Mouse (Mus musculus): ENCODE measurements around the gene Elmo3. TPM values are rescaled to one million over a fixed set of nuclear protein-coding genes. Genes with fewer than 3 reads are reported as not detected.

The Elmo3 gene
- polyA plus RNA-seq, 1 experiment from 2014 or later = 8.9 TPM

GRCm38 (mm10) chr8:105292471-105292870 is 12.9 kb upstream of the Elmo3 start:
- H3K4me2 ChIP-seq = no peak overlapping the region
- ATAC-seq (ENCODE audit: insufficient number of reproducible peaks, low FRiP score, low TSS enrichment, low read depth) = no peak
- WGBS = 85% methylated on average over 7 of the region's 7 CpGs

DNA sequence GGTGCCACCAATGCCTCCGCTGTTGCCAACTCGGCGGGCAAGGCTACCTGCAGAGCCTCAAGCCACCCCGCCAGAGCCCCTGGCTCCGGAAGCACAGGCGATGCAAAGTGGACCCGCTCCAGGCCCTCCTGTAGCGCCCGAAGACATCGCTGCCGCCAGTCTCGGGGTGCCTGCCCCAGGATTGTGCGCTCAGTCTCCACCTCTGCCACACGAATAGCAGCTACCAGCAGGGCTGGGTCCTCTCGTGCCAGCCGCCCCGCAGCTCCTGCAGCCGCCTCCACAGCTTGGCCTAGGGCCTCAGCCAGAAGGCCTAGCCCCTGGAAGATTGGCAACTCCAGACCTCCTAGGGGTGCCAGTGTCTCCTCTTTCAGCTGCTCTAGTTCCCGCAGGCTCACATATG is 12.0 kb upstream of the Elmo3 start:
- Histone ChIP-seq H3K4me1 (peaks cover 36% of the 10 kb centered on the region), H3K4me3 (no peak overlapping the region), H3K9me3 (no peaks in the 10 kb centered on the region), H3K36me3 (no peaks in the 10 kb centered on the region), H3K4me2 (no peak overlapping the region), H3K27ac (no peak overlapping the region), H3K9ac (no peak overlapping the region), H3K27me3 (peaks cover 20% of the 10 kb centered on the region)
- ATAC-seq (ENCODE audit: insufficient number of reproducible peaks, low FRiP score, low TSS enrichment, low read depth) = no peak
- 68% methylated on average over 19 of the region's 19 CpGs for WGBS

More at GRCm38 (mm10) chr8:105292471-105292870, 12.9 kb upstream of the Elmo3 start:
- Histone ChIP-seq H3K4me1 (peaks cover 39% of the 10 kb centered on the region), H3K27ac (no peak overlapping the region), H3K9ac (no peak overlapping the region), H3K27me3 (peaks cover 20% of the 10 kb centered on the region), H3K36me3 (no peaks in the 10 kb centered on the region), H3K4me3 (no peak overlapping the region), H3K9me3 (no peaks in the 10 kb centered on the region)

DNA sequence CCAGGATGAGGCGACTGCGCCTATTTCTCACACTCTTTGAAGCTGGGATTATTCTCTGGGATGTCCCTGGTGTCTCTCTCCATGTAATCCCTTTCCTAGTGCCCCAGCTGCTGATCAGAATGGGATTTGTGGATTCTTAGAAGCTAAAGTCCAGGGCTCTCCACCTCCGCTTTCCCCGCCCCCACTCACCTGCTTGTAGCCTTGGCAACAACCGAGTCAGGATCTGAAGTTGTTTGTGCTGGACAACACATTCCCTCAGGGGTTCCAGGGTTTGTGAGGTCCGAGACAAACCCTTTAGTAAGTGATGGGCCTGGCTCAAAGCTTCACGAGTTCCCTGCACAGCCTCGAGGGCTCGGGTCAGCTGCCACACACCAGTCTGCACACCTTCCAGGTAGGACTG is 10.6 kb upstream of the Elmo3 start:
- Histone ChIP-seq H3K9me3 (no peaks in the 10 kb centered on the region), H3K4me2 (no peak overlapping the region), H3K27me3 (peaks cover 19% of the 10 kb centered on the region), H3K4me3 (no peak overlapping the region), H3K4me1 (peaks cover 30% of the 10 kb centered on the region), H3K27ac (no peak overlapping the region), H3K36me3 (peaks cover 3% of the 10 kb centered on the region), H3K9ac (no peak overlapping the region)
- 72% methylated on average over 9 of the region's 9 CpGs for WGBS
- no peak for ATAC-seq (ENCODE audit: insufficient number of reproducible peaks, low FRiP score, low TSS enrichment, low read depth)

DNA sequence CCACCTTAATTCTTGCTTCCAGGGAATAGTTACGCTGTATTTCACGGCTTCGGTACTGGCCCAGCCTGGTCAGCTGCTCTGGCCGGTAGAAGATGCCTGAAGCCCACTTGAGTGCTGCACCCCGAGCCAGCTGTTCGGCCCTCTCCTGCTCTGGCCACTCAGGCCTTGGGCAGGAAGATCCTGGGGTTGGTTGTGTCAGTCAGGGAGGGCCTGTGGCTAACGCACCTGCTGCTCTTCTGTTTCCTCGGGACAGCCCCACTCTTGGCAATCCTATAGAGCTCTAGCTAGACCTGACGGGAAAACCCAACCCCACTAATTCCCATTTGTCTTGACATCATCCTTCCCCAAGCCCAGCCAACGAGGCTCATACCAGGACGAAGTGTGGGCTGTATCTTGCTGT is 10.1 kb upstream of the Elmo3 start:
- WGBS = 65% methylated on average over 11 of the region's 11 CpGs
- H3K27ac ChIP-seq = no peak overlapping the region
- no peak for ATAC-seq (ENCODE audit: insufficient number of reproducible peaks, low FRiP score, low TSS enrichment, low read depth)
- peaks cover 8% of the 10 kb centered on the region for H3K36me3 ChIP-seq
- H3K4me2 ChIP-seq = no peak overlapping the region
- no peak overlapping the region for H3K4me3 ChIP-seq
- H3K9me3 ChIP-seq = no peaks in the 10 kb centered on the region
- H3K4me1 ChIP-seq = peaks cover 29% of the 10 kb centered on the region
- H3K9ac ChIP-seq = no peak overlapping the region
- peaks cover 14% of the 10 kb centered on the region for H3K27me3 ChIP-seq

DNA sequence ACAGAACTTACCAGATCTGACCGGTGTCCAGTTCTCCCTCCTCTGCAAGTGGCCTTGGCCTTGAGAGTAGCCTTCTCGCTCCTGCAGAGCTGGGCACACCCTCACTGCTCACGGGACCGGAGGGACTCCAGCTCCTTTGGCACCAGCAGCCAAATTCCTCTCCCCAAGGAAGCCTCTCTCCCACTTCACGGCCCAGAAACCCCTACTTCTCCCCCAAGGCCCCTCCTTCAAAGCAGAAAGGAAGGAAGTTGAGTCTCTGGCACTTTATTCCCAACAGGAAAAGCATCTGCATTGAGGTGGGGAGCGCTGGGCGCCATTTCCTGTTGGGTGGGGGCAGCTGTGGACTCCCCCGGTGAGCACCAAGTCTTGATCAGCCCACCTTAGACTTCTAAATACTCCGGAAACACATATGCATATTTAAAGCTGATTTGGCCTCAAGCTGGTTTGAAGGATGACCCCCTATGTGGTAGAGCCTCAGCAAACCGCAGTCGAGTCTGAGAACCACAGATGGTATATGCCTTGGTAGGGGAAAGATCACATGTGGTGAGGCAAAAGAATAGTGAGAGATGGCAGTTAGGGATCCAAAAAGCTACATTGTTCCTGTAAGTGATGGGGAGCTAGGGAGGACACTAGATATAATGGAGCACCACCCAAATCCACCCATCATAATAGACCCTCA is 9.4 kb upstream of the Elmo3 start, which contains the start of gene Exoc3l:
Gene Exoc3l, minus strand, starts transcription at position 207 of the 679 bp plus-strand sequence.
- H3K4me1 ChIP-seq = peaks cover 23% of the 10 kb centered on the region
- no peak for ATAC-seq (ENCODE audit: insufficient number of reproducible peaks, low FRiP score, low TSS enrichment, low read depth)
- H3K4me3 ChIP-seq = peak within 1 kb of the TSS; percentile 96; the same call in 1 of the 2 replicates
- no peak within 1 kb of the TSS for H3K27ac ChIP-seq
- peaks cover 16% of the 10 kb centered on the region for H3K36me3 ChIP-seq
- no peaks in the 10 kb centered on the region for H3K9me3 ChIP-seq
- H3K9ac ChIP-seq = no peak within 1 kb of the TSS
- H3K4me2 ChIP-seq = peak within 1 kb of the TSS; percentile 84
- 58% methylated on average over 11 of the region's 11 CpGs for WGBS
- peaks cover 8% of the 10 kb centered on the region; the same call in 1 of the 2 replicates for H3K27me3 ChIP-seq

DNA sequence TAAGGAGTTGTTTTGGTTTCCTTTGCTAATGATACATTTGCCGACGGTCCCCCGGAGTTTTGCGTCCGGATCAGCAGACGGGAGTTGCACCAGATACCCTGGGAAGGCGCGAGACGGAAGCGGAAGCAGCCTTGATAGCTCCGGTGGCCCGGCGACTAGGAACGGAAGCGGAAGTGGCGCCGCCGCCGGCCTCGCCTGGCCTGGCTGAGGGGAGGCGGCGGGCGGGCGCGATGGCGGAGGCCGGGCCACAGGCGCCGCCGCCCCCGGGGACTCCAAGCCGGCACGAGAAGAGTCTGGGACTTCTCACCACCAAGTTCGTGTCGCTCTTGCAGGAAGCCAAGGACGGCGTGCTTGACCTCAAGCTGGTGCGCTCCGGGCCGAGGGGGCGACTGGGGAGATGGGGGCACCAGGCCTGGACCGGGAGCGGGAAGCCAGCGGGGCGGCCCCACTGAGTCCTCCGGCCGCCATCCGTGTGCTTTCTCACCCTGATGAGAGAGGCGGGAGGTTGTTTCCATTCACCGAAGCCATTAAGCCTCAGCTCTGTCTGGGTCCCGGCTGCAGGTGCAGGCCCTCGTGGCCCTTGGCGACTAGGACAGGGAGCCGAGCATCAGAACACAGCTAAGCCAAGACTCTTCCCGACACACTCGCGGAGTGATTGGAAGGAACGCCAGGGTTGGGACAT is 7.7 kb upstream of the Elmo3 start, which contains the start of gene E2f4:
Gene E2f4, plus strand, starts transcription at position 153 of the 682 bp plus-strand sequence.
- peak; percentile 71 for ATAC-seq (ENCODE audit: insufficient number of reproducible peaks, low FRiP score, low TSS enrichment, low read depth)
- peak within 1 kb of the TSS; percentile 96 for H3K4me3 ChIP-seq
- H3K36me3 ChIP-seq = peaks cover 29% of the 10 kb centered on the region
- H3K9ac ChIP-seq = peak within 1 kb of the TSS; percentile 95
- H3K27me3 ChIP-seq = peaks cover 8% of the 10 kb centered on the region; the same call in 1 of the 2 replicates
- peak within 1 kb of the TSS; percentile 77 for H3K27ac ChIP-seq
- H3K4me1 ChIP-seq = peaks cover 23% of the 10 kb centered on the region
- H3K4me2 ChIP-seq = peak within 1 kb of the TSS; percentile 84
- no peaks in the 10 kb centered on the region for H3K9me3 ChIP-seq
- WGBS = under 1% methylated on average over 57 of the region's 58 CpGs

DNA sequence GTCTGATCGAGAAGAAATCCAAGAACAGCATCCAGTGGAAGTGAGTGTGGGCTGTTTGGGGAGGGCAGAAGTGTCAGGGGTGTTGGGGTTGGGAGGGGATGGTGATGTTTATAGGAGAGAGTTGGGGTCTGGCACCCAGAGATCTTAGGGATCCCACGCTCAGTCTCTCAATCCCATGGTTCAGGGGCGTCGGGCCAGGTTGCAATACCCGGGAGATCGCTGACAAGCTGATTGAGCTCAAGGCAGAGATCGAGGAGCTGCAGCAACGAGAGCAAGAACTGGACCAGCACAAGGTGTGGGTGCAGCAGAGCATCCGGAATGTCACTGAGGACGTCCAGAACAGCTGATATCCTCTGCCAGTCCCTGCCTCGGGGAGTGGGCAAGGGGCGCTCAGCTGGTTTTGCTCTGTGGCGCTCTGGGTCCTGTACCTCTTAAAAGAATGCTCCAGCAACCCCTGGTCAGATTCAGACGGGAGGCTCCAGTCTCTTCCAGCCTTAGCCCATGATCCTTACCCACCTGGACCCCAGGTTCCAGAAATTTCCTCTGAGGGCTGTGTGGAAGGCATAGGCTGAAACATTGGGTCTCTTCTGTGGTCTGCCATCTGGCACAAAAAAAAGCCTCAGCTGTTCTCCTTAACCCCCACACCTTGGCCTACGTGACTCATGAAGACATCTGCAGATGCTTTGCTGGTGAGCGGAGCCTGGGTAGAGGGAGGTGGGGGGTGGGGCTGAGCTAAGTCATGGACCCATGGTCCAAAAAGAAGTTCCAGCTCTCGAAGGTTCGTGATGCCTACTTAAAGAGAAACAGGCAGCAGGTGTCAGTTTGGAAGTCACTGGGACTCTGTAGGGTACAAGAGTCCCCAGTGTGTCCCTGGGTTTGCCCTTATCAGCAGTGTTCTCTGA is 6.8 kb upstream of the Elmo3 start:
- ATAC-seq (ENCODE audit: insufficient number of reproducible peaks, low FRiP score, low TSS enrichment, low read depth) = no peak
- Histone ChIP-seq H3K4me2 (peak overlapping the region; percentile 84), H3K4me3 (peak overlapping the region; percentile 96), H3K36me3 (peaks cover 37% of the 10 kb centered on the region), H3K9ac (peak overlapping the region; percentile 95), H3K9me3 (no peaks in the 10 kb centered on the region), H3K27me3 (no peaks in the 10 kb centered on the region), H3K4me1 (peaks cover 23% of the 10 kb centered on the region), H3K27ac (0 out of 2 replicates have a peak overlapping the region, but pooled peaks have one; percentile 77)
- WGBS = 56% methylated on average over 18 of the region's 18 CpGs

DNA sequence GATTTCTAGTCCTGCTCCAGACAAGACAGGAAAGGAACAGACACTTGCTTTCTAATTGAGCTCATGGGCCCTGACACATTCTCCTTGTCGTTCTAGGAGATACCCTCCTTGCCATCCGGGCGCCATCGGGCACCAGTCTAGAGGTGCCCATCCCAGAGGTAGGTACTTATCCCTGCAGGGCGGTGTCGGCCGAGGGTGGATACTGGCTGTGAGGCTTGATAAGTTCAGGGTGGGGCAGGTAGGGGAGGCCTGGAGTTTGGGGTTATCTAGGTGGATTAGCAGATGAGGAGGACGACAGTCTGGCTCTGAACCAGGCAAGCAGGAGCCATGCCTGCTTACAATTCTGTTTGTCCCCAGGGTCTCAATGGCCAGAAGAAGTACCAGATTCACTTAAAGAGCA is 5.4 kb upstream of the Elmo3 start:
- Histone ChIP-seq H3K27me3 (no peaks in the 10 kb centered on the region), H3K27ac (no peak overlapping the region), H3K4me1 (peaks cover 35% of the 10 kb centered on the region), H3K9me3 (no peaks in the 10 kb centered on the region), H3K4me3 (no peak overlapping the region), H3K36me3 (peaks cover 44% of the 10 kb centered on the region), H3K4me2 (no peak overlapping the region), H3K9ac (no peak overlapping the region)
- ATAC-seq (ENCODE audit: insufficient number of reproducible peaks, low FRiP score, low TSS enrichment, low read depth) = no peak
- 94% methylated on average over 8 of the region's 8 CpGs for WGBS

GRCm38 (mm10) chr8:105303396-105303795 is 2.0 kb upstream of the Elmo3 start:
- ATAC-seq (ENCODE audit: insufficient number of reproducible peaks, low FRiP score, low TSS enrichment, low read depth) = no peak
- H3K9ac ChIP-seq = no peak overlapping the region
- H3K9me3 ChIP-seq = no peaks in the 10 kb centered on the region
- H3K36me3 ChIP-seq = peaks cover 57% of the 10 kb centered on the region
- no peaks in the 10 kb centered on the region for H3K27me3 ChIP-seq
- H3K4me3 ChIP-seq = no peak overlapping the region
- WGBS = 83% methylated on average over 8 of the region's 8 CpGs
- H3K4me1 ChIP-seq = peaks cover 40% of the 10 kb centered on the region
- H3K4me2 ChIP-seq = no peak overlapping the region
- H3K27ac ChIP-seq = no peak overlapping the region

DNA sequence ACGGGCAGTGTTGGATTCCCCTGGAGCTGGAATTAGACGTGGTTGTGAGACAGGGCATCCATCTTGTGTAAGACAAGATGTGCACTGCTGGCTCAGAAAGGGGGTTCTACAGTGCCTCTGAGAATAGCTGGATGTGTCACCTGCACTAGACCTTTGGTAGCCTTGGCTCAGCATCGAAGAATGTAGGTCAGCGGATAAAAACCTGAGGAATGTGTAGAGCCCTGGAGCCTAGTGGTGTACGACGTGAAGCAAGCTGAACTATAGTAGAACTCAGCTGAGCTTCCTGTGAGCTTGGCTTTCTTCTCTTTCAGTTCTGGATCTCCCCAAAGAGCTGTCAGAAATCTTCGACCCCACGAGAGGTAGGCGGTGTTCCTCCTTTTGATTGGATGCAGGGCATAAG is 1.5 kb upstream of the Elmo3 start:
- H3K9ac ChIP-seq = no peak overlapping the region
- WGBS = 74% methylated on average over 9 of the region's 9 CpGs
- H3K4me1 ChIP-seq = peaks cover 35% of the 10 kb centered on the region
- no peaks in the 10 kb centered on the region for H3K9me3 ChIP-seq
- no peak for ATAC-seq (ENCODE audit: insufficient number of reproducible peaks, low FRiP score, low TSS enrichment, low read depth)
- no peaks in the 10 kb centered on the region for H3K27me3 ChIP-seq
- H3K4me2 ChIP-seq = no peak overlapping the region
- no peak overlapping the region for H3K4me3 ChIP-seq
- H3K27ac ChIP-seq = peak overlapping the region; percentile 66
- peaks cover 62% of the 10 kb centered on the region for H3K36me3 ChIP-seq

DNA sequence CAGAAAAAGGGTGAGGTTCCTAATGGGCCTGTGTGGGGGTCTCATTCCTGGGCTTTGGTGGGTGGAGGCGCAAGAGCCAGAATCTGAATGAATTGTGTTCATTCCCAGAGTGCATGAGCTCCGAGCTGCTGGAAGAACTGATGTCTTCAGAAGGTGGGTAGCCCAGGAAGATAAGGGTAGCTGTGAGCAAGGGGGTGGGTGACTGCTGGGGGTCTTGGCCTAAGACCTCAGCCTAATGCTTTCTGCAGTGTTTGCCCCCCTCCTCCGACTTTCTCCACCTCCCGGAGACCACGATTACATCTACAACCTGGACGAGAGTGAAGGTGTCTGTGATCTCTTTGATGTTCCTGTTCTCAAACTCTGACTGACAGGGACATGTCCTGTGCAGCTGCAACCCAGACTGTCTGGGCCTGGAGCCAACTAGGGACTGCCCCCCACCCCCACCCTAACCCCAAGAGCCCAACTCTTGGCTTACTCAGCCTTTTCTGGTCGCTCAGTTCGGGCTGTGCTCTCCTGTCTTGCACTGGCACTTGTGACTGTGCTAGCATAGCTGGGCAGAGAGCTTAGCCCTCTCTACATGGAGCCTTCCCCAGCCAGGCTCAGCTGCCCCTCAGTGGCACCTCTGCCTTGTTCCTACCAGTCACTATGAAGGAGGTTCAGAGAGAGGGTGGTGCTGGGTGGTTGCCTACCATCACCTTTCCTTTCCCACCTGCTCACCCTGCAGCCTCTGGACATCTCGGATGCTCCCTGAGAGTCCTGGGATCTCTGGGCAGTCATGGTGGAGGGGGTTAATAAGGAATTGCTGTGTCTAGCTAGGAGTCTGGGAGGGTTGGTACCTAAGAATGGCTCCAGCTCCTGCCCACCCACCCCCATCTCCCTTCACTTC is 833 bp upstream of the Elmo3 start:
- no peak for ATAC-seq (ENCODE audit: insufficient number of reproducible peaks, low FRiP score, low TSS enrichment, low read depth)
- no peaks in the 10 kb centered on the region for H3K9me3 ChIP-seq
- peaks cover 33% of the 10 kb centered on the region for H3K4me1 ChIP-seq
- WGBS = 48% methylated on average over 9 of the region's 9 CpGs
- peak overlapping the region; percentile 66 for H3K27ac ChIP-seq
- no peak overlapping the region for H3K4me2 ChIP-seq
- H3K4me3 ChIP-seq = no peak overlapping the region
- no peak overlapping the region for H3K9ac ChIP-seq
- peaks cover 68% of the 10 kb centered on the region for H3K36me3 ChIP-seq
- no peaks in the 10 kb centered on the region for H3K27me3 ChIP-seq
